Mouse (Mus musculus) mature B cell (primary cell): ENCODE measurements around the gene Clec1a.

Experiments
- in situ Hi-C: fragments of 300-500 bp; cut with MboI; formaldehyde crosslinking; loops from 2 replicates; pipeline ENCODE4 v1.14.3; 2019

The Clec1a gene

DNA sequence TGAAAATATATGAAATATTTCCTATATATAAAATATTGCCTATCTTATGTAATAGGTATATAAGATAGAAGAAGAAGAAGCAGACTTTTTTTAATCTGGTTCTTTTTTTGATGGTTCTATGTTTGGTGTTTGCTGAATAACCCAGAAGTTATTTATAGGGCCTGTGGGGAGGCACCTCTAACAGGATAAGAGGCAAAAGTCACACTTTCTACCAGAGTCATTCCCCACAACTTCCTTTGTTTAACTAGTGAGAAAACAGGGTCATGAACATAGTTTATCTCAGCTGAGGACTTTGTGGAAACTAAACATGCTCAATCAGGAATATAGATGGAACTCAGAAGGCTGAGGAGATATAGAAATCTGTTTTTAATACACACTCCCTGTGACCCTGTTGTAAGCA, 45.8 kb downstream of the Clec1a start:
- in situ Hi-C loops, result no loop called here

- in situ Hi-C loops, result no loop called here
Measured at GRCm38 (mm10) chr6:129403391-129403790, 48.4 kb downstream of the Clec1a start.

- in situ Hi-C loops, result no loop called here
Measured at GRCm38 (mm10) chr6:129402404-129402803, 49.4 kb downstream of the Clec1a start.

DNA sequence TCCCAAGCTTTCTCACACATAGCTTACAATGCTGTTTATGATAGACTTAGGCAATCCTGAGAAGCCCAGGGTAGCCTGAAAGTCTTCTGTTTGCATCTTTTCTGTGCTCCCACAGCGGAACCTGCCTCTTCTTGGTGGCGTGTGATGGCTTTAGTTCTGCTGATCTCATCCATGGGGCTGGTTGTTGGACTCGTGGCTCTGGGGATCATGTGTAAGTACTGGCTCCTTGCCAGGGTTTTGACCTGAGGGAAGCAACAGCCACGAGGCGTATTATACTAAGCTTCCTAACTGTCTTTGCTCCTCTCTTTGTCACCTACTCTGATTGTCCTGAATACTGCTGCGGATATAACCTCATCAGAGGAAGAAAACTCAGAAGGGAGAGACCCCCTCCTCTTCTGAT, 51.9 kb downstream of the Clec1a start:
- in situ Hi-C loops, result no loop called here

GRCm38 (mm10) chr6:129396997-129397396, 54.8 kb downstream of the Clec1a start, which contains the start of gene Clec1b:
TSS of gene Clec1b (plus strand) at chr6:129397297.
- in situ Hi-C loops, result no loop called here

DNA sequence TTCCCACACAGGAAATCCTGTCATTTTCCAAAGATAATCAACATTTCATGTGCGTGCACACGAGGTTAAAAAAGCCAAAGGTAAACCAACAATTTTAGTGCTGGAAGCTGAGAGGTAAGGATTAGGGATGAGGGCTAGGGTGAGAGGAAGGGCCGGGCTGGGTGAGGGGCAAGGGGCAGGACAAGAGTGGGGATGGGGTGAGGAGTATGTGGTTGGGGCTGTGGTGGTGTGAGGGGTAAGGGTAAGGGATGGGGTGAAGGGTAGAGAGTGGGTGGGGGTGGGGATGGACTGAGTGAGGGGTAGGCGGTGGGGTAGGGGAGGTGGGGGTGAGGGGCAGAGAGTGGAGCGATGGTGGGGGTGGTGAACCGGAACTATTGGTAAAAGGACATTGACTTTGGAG, 58.1 kb downstream of the Clec1a start:
- in situ Hi-C loops, result no loop called here

DNA sequence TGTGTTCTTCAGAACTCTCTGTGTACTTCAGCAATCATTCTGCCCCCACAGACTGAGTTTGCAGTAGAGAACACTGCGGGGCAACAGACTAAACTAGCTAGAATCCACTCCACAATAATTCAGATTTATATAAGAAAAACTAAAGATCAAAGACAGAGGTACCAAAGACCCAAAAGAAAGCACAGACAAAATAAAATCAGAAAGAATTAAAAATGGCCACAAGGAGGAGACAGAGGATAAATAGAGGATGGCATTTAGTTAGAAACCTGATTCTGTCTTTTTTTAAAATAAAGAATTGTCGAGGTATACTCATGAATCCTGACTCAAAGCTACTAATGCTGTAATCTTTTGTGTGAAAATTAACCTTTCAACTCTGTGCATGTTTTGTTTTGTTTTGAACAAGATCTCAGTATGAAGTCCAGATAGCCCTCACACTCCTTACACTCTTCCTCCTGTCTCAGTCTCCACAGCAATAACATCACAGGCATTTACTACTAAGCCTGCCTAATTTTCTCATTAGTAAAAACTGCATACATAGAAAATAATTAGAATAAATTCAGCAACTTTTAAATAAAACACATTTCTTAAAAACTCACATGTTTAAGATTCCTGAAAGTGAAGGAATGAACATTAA, 58.6 kb downstream of the Clec1a start:
- in situ Hi-C loops, result no loop called here

GRCm38 (mm10) chr6:129385774-129386173, 66.0 kb downstream of the Clec1a start, which contains the start of gene Clec12b:
TSS of gene Clec12b (minus strand) at chr6:129385874.
- in situ Hi-C loops, result loop anchor here (10.0 kb wide), 1 partner anchor 139 kb away; no protein-coding TSS in a partner anchor

- in situ Hi-C loops, result loop anchor here (10.0 kb wide), 1 partner anchor 140 kb away; no protein-coding TSS in a partner anchor
Measured at GRCm38 (mm10) chr6:129385000-129385399, 66.8 kb downstream of the Clec1a start.

DNA sequence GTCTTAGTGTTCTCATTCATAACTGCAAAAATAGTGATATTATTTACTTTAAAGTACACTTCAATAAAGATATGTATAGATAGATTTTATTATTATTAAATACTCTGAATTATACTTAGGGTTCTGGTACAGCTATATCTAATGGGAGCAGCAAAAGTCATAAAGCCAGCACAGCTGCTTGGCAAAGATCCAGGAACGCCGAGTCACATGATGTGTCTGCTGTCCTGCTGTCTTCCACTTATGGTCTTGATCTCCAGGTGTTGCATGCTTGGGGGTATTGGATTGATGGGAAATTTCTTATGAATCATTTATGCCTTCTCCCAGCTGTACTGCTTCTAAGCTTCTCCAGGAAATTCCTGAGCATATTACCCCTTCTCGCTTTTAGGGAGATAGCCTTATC, 68.3 kb downstream of the Clec1a start:
- in situ Hi-C loops, result loop anchor here (10.0 kb wide), 1 partner anchor 141 kb away; no protein-coding TSS in a partner anchor

- in situ Hi-C loops, result loop anchor here (10.0 kb wide), 1 partner anchor 143 kb away; no protein-coding TSS in a partner anchor
Measured at GRCm38 (mm10) chr6:129381736-129382135, 70.1 kb downstream of the Clec1a start.

GRCm38 (mm10) chr6:129380454-129380853, 71.3 kb downstream of the Clec1a start:
- in situ Hi-C loops, result loop anchor here (10.0 kb wide), 1 partner anchor 144 kb away; no protein-coding TSS in a partner anchor

- in situ Hi-C loops, result no loop called here
Measured at GRCm38 (mm10) chr6:129374937-129375471, 76.8 kb downstream of the Clec1a start.
